Mouse (Mus musculus) right cerebral cortex, postnatal 10 days (tissue): Measurements from ENCODE around the gene Cul7.

Source experiments
- DNase-seq, 2 experiments: peaks; one replicate each; pipeline ENCODE4 v3.0.0; 2021; ENCODE audit warnings: low spot score in 2 of 2

The Cul7 gene

DNA sequence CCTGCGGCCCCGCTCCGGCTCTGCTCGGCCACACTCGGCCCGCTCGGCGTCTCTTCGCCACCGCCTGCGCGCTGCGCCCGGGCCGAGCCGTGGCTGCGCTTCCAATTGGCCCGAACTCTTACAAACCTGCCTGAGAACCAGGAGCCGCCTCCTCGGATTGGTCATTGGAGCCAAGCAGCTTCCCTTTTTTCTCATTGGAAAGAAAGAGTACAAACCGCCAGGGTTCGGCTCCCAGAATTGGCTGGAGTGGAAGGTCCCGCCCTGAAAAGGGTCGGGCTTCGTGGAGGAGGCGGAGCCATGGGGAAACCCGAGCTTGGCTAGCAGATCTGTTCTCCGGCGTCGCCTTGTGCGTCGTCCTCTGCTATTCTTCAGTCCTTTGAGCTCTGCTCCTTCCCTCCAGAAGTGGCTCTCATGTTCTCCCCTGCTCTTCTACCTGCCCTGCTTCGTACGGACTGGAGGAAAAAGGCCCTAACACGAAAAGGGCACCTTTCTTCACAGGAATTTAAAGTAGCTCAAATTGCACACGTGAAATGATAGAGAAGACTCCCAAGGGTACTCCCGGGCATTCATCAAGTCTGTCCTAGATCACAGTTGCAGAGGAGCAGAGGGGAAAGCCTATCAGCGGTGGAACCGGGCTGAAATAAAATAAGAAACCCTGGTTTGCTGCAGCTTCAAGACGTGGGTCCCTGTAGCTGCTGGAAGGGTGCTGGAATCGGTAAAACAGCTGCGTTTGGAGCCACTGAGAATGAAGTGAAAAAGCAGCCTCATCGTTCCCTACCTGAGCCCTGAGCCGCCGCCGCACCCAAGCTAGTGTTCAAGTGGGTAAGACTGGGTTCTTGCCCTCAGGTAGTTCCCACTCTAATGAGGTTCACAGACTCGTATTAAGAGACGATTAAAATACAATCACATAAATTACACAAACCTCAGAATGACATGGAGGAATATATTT lies 55.0 kb downstream of the Cul7 start, which contains the start of gene Ppp2r5d:
Ppp2r5d (minus strand) TSS at position 225 of the 949 bp plus-strand sequence.
- peak; percentile 98 to 99 for DNase-seq

DNA sequence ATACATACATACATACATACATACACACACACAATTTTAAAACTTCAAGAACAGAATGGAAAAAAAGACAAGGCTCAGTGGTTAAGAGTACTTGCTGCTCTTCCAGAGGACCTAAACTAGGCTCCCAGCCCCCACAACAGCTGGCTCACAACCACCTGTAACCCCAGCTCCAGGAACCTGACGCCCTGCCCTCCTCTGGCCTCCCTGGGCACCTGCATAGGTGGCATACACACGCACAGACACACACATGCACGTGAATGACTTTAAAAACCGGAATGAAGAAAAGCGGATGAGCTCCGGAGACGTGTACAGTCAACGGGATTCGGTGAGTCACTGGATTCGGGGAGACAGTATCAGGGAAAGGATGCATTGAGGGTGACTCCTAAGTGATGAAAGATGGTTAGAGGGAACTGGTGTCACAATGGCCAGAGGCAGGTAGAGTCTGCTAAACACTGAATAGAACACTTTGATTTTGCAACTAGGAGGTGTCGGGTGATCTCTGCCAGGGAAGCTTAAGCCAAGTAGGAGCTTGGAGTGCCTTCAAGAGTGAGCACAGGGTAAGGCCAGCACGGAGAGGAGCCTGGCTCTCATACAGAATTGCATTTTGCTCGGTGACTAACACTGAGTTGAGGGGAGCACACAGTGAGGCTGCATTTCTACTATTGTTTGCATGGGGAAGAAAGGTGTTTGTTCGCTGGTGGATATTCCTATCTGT lies 56.4 kb downstream of the Cul7 start:
- no peak for DNase-seq

DNA sequence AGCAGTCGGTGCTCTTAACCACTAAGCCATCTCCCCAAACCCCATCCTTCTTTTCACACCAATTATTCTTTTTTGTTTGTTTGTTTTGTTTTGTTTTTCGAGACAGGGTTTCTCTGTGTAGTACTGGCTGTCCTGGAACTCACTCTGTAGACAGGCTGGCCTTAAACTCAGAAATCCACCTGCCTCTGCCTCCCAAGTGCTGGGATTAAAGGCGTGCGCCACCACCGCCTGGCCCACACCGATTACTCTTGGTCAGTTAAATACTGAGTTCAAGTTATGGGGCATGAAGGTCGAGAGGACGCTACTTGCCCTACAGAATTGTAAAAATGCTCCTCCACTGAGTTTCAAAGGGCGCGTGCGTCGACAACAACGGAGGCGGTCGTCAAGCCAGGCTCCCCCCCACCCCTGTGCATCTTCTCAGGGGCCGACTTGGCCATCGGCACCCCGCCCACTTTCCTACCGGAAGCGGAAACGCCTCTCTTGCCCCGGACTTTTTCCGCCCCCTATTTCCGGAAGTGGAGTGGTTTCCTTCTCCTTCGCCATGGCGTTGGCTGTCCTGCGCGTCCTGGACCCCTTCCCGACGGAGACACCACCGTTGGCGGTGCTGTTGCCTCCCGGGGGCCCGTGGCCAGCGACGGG lies 60.9 kb downstream of the Cul7 start, which contains the start of gene Pex6:
Pex6 (plus strand) TSS at position 505 of the 639 bp plus-strand sequence.
- DNase-seq = peak; percentile 96

DNA sequence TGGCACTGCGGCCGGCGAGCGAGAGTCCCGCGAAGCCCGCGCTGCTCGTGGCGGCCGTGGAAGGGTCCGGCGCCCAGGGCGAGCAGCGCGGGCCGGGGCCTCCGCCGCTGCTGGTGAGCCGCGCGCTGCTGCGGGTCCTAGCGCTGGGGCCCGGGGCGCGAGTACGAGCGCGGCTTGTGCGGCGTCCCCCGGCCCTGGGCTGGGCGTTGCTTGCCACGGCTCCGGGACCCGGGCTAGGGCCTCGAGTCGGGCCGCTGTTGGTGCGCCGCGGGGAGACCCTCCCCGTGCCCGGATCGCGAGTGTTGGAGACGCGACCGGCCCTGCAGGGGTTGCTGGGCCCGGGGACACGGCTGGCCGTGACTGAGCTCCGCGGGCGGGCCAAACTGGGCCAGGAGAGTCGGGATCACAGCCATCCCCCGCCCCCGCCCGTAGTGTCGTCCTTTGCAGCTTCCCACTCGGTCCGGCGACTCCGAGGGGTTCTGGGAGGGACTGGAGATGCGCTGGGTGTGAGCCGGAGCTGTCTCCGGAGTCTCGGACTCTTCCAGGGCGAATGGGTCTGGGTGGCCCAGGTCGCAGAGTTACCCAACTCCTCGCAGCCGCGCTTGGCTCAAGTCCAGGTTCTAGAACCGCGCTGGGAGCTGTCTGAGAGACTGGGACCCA lies 61.6 kb downstream of the Cul7 start:
- DNase-seq = peak; percentile 63 to 65

DNA sequence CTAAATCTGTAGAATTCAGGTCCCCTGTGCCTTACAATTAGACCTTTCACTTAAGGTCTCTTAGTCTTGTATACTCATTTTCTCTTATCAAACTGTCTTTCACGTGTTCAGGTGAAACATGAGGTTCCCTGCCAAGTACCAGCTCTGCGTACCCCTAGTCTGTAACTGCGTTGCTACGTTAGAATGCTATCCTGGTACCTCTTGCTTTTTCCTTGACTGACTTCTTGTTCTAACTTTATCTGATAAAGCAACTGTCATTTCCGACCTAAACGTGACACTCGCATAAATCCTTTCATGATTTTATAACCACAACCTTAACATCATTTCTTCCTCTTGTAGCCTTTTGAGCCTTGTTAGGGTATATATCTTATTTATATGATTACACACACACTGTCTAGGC lies 62.3 kb downstream of the Cul7 start:
- no peak for DNase-seq

DNA sequence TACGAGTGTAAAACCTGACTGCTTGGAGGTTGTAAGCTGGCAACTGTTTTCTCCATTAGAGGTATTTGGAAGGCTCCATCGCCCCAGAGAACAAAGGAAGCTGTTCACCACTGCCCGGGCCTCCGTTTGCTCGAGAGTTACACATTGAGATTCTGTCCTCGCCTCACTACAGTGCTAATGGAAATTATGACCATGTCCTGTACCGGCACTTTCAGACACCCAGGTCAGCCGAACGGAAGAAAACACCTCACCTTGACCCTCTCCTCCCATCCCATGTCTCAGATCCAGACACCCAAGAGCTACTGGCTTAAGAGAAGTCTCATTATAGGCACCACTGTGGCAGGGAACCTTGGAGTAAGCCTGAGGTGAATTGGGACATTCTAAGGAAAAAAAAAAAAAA lies 63.7 kb downstream of the Cul7 start:
- DNase-seq = no peak
